Mouse (Mus musculus): ENCODE data around the gene Gm13057.
"Not testable (repeated sequence)": the region's sequence is repeated elsewhere in the genome, so short reads cannot be mapped to it uniquely, and the experiment has no call there.

Gm13057 gene

DNA sequence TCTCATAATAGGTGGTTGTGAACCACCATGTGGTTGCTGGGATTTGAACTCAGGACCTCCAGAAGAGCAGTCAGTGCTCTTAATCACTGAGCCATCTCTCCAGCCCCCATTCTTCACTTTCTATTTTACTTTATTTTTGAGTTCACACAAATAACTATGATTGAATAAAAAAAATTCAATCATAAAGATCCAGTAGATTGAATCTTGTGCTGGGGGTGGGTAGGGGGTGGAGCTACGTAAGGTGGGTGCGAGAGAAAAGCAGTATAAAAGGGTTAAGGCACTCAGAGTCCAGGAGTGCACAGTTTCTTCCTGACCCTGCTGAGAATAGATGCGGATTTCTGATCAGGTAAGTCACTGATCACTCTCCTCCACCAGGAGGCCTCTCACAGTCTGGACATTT, at the start of gene Gm13057, which contains the start of gene BC080695:
TSS of gene Gm13057 (plus strand) at position 310 of the 400 bp plus-strand sequence.
TSS of gene BC080695 (plus strand) at position 301 of the 400 bp plus-strand sequence.
- not testable (repeated sequence) for DNase-seq (ENCODE audit: low read depth, low spot score)

DNA sequence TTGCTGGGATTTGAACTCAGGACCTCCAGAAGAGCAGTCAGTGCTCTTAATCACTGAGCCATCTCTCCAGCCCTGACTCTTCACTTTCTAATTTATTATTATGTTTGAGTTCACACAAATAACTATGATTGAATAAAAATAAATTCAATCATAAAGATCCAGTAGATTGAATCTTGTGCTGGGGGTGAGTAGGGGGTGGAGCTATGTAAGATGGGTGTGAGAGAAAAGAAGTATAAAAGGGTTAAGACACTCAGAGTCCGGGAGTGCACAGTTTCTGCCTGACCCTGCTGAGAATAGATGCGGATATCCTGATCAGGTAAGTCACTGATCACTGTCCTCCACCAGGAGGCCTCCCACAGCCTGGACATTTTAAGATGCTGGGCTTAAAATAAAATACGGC, 40.5 kb upstream of the Gm13057 start, which contains the start of gene Gm13043:
TSS of gene Gm13043 (plus strand) at position 301 of the 400 bp plus-strand sequence.
- no peak for DNase-seq (ENCODE audit: low read depth, low spot score)

DNA sequence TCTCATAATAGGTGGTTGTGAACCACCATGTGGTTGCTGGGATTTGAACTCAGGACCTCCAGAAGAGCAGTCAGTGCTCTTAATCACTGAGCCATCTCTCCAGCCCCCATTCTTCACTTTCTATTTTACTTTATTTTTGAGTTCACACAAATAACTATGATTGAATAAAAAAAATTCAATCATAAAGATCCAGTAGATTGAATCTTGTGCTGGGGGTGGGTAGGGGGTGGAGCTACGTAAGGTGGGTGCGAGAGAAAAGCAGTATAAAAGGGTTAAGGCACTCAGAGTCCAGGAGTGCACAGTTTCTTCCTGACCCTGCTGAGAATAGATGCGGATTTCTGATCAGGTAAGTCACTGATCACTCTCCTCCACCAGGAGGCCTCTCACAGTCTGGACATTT, 15.9 kb upstream of the Gm13057 start, which contains the start of gene Gm13040:
TSS of gene Gm13040 (plus strand) at position 301 of the 400 bp plus-strand sequence.
- not testable (repeated sequence) for DNase-seq (ENCODE audit: low read depth, low spot score)

Data from embryo, embryonic 11.5 days (tissue).